Mouse (Mus musculus) forebrain, embryonic 13.5 days (tissue): ENCODE results near the gene Phxr2. TPM values are rescaled to one million over a fixed set of nuclear protein-coding genes. Genes with fewer than 3 reads are reported as not detected.

Source experiments
- ATAC-seq: fragments of 200-750 bp; cut with Nextera tagmentation; 2 replicates; pipeline ENCODE4 v1.8.0; 2017
- H3K27ac ChIP-seq: fragments of 300-500 bp; sonication (generic); 2 replicates; pipeline ENCODE4 v1.5.1; 2015; ENCODE audit warnings: inconsistent platforms, mild to moderate bottlenecking, moderate library complexity
- H3K27me3 ChIP-seq: fragments of 300-500 bp; sonication (generic); 2 replicates; pipeline ENCODE4 v1.6.1; 2015; ENCODE audit warnings: mild to moderate bottlenecking, inconsistent platforms
- H3K36me3 ChIP-seq: fragments of 300-500 bp; sonication (generic); 2 replicates; pipeline ENCODE4 v1.6.1; 2015; ENCODE audit warnings: mild to moderate bottlenecking, inconsistent platforms; ENCODE audit not compliant: poor library complexity, severe bottlenecking
- H3K4me1 ChIP-seq: fragments of 300-500 bp; sonication (generic); 2 replicates; pipeline ENCODE4 v1.6.1; 2015; ENCODE audit warnings: inconsistent platforms
- H3K4me2 ChIP-seq: fragments of 300-500 bp; sonication (generic); 2 replicates; pipeline ENCODE4 v1.6.1; 2015; ENCODE audit warnings: inconsistent platforms, mild to moderate bottlenecking, moderate library complexity
- H3K4me3 ChIP-seq: fragments of 300-500 bp; sonication (generic); 2 replicates; pipeline ENCODE4 v1.5.1; 2015; ENCODE audit warnings: mild to moderate bottlenecking, inconsistent platforms
- H3K9ac ChIP-seq: fragments of 300-500 bp; sonication (generic); 2 replicates; pipeline ENCODE4 v1.6.1; 2015; ENCODE audit warnings: mild to moderate bottlenecking, inconsistent platforms
- H3K9me3 ChIP-seq: fragments of 300-500 bp; sonication (generic); replicated peaks from 2 replicates; pipeline ENCODE4 v1.6.1; 2016; ENCODE audit warnings: inconsistent platforms
- WGBS: fragments of 180-500 bp; shearing (Covaris S2); methylation state at CpG from one replicate; pipeline ENCODE4 v1.1.7; 2015; 5-methylcytosine and 5-hydroxymethylcytosine counted together
- polyA plus RNA-seq: library from polyadenylated mRNA; unstranded; fragments of >200 nt; fragmentation: Nextera tagmentation; extraction: Ambion mirVana; gene quantifications from 2 replicates; pipeline ENCODE4 v1.2.1, GENCODE M21; 2015

Phxr2 gene
- polyA plus RNA-seq, 1 experiment from 2014 or later, result not detected

DNA sequence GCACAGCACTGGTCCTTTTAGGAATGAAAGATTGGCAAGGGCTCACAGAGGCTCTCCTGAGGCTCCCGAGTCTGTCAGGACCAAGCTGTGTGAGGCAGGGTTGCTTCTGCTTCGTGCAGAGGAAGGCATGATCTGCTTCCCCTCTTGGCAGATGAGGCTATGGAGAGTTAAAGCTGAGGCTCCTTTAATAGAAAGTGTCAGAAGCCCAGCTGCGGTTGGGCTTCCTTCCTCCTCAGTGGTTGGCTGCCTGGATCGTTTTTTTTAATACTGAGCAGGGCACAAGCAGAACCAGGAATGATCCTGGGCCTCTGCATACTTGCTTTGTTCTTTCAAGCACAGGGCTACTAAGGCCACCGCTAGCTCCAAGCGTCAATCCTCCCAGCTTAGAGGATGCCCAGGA, 4.5 kb upstream of the Phxr2 start:
- Histone ChIP-seq H3K4me2 (no peak overlapping the region), H3K27me3 (no peaks in the 10 kb centered on the region), H3K27ac (no peak overlapping the region), H3K36me3 (peaks cover 57% of the 10 kb centered on the region), H3K4me1 (peaks cover 4% of the 10 kb centered on the region; the same call in 1 of the 2 replicates), H3K9me3 (no peaks in the 10 kb centered on the region), H3K4me3 (no peak overlapping the region), H3K9ac (no peak overlapping the region)
- 45% methylated on average over 6 of the region's 6 CpGs for WGBS
- no peak for ATAC-seq

DNA sequence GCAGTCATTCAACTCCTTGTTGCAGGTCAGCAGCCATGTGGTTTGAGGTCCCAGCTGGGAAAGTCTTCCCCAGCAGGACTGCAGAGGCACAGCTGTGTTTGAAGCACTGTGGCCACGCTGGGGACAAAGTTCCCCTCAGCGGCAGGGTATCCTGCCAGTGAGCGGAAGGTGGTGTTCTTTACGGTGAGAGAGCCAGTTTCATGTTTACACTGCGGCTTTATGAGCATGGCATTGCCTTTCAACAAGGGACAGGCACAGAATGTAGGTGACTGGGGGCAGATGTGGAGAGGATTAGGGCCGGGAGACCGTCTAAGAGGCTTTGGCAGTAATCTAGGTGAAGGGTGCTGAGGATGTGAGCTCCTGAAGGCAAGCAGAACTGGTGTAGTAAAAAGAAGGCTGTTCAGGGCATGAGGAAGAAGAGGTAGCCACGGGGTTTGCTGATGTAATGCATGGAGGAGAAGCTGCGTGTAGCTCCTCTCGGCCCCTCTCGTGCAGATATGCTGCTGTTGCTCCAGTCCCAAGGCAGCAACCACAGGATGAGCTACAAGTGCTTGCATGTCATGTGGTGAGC, 1.7 kb upstream of the Phxr2 start:
- H3K4me2 ChIP-seq, result no peak overlapping the region
- no peak overlapping the region for H3K4me3 ChIP-seq
- H3K27me3 ChIP-seq, result no peaks in the 10 kb centered on the region
- H3K4me1 ChIP-seq, result peaks cover 4% of the 10 kb centered on the region; the same call in 1 of the 2 replicates
- WGBS, result 88% methylated on average over 11 of the region's 11 CpGs
- H3K9ac ChIP-seq, result no peak overlapping the region
- no peak overlapping the region for H3K27ac ChIP-seq
- no peak for ATAC-seq
- peaks cover 49% of the 10 kb centered on the region for H3K36me3 ChIP-seq
- H3K9me3 ChIP-seq, result no peaks in the 10 kb centered on the region

DNA sequence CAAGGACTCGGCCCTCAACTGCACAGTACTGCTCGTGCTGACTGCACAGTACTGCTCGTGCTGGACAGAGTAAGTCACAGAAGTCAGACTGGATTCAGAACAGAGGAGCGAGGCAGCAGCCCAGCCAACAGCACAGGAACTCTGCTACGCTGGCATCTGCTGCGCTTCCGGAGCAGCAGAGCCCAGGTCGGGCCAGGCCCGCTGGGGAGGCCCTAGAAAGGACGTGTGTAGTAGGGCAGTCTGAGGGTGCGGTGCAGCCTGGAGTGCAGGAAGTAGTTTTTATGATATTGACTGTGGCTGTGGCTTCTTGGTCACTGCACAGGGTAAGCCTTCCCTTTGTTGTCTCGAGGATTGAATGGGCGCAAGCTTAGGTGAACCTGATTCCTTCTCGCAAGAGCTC, 829 bp upstream of the Phxr2 start:
- no peak overlapping the region for H3K27ac ChIP-seq
- H3K36me3 ChIP-seq, result peaks cover 42% of the 10 kb centered on the region
- no peaks in the 10 kb centered on the region for H3K27me3 ChIP-seq
- no peak overlapping the region for H3K9ac ChIP-seq
- no peak for ATAC-seq
- no peaks in the 10 kb centered on the region for H3K9me3 ChIP-seq
- no peak overlapping the region for H3K4me2 ChIP-seq
- 93% methylated on average over 14 of the region's 14 CpGs for WGBS
- no peak overlapping the region for H3K4me3 ChIP-seq
- H3K4me1 ChIP-seq, result no peaks in the 10 kb centered on the region; the same call in 1 of the 2 replicates

DNA sequence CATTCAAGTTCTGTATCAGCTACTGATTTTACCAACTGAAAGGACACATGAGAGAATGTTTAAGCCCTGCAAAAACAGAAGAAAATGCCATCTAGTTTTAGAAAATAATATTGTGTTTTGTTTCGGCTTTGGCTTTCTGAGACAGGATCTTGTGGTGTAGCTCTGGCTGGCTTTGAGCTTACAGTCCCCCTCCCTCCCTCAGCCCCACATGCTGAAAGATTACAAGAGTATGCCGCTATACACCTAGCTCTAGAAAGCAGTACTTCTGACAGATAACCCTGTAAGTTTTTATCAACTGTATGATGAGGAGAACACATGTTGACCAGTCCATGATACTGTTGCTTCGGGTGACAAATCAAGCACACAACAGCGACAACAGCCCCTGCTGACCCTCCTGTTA, 6.7 kb downstream of the Phxr2 start:
- H3K9ac ChIP-seq, result no peak overlapping the region
- no peak overlapping the region for H3K27ac ChIP-seq
- H3K4me3 ChIP-seq, result no peak overlapping the region
- no peaks in the 10 kb centered on the region for H3K4me1 ChIP-seq
- no peaks in the 10 kb centered on the region for H3K9me3 ChIP-seq
- 88% methylated on average over 4 of the region's 4 CpGs for WGBS
- no peaks in the 10 kb centered on the region for H3K36me3 ChIP-seq
- H3K27me3 ChIP-seq, result no peaks in the 10 kb centered on the region
- no peak overlapping the region for H3K4me2 ChIP-seq
- no peak for ATAC-seq

DNA sequence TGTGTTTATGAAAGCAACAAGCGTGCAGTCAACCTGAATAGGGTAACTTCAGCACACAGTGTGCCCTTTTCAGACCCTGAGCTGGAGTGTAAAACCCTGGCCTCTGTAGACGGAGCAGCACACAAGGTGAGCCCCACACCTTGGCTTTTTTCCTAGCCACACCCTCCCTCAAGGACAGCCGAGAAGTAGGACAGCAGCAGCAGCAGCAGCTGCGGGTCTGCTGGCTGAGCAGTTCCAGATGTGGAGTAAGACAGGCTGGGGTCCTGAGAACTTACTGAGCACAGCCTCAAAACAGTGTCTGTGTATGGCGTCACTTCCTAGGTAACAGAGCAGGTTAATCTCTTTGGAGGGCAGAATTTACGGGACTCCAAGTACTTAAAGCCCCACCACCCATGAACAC, 7.4 kb downstream of the Phxr2 start:
- 82% methylated on average over 6 of the region's 6 CpGs for WGBS
- no peak overlapping the region for H3K4me3 ChIP-seq
- ATAC-seq, result no peak

DNA sequence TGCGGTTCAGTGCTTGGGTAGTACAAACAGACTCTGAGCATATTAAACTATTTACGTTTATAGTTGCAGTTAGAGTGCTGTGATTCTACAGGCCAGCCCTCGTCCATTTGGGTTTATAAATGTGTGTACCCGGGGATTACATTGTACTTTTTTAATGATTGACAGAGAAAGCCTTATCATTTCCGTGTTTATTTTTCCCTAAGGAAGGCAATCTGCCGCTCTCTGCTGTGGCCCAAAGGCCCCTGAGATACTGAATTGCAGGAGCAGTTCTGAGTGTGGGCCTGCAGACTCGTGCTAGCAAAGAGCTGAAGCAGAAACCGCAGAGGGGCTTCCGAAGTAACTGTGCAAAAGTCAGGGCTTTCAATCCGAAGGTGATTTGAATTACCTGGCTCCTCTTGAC, 8.2 kb downstream of the Phxr2 start:
- Histone ChIP-seq H3K27me3 (no peaks in the 10 kb centered on the region), H3K9ac (no peak overlapping the region), H3K4me1 (no peaks in the 10 kb centered on the region), H3K27ac (no peak overlapping the region), H3K4me2 (no peak overlapping the region), H3K36me3 (no peaks in the 10 kb centered on the region), H3K4me3 (no peak overlapping the region), H3K9me3 (no peaks in the 10 kb centered on the region)
- ATAC-seq, result no peak
- WGBS, result 88% methylated on average over 10 of the region's 10 CpGs

More for the DNA sequence above, 7.4 kb downstream of the Phxr2 start:
- H3K4me1 ChIP-seq, result no peaks in the 10 kb centered on the region
- no peaks in the 10 kb centered on the region for H3K27me3 ChIP-seq
- no peak overlapping the region for H3K27ac ChIP-seq
- H3K9ac ChIP-seq, result no peak overlapping the region
- H3K36me3 ChIP-seq, result no peaks in the 10 kb centered on the region
- H3K4me2 ChIP-seq, result no peak overlapping the region
- H3K9me3 ChIP-seq, result no peaks in the 10 kb centered on the region

DNA sequence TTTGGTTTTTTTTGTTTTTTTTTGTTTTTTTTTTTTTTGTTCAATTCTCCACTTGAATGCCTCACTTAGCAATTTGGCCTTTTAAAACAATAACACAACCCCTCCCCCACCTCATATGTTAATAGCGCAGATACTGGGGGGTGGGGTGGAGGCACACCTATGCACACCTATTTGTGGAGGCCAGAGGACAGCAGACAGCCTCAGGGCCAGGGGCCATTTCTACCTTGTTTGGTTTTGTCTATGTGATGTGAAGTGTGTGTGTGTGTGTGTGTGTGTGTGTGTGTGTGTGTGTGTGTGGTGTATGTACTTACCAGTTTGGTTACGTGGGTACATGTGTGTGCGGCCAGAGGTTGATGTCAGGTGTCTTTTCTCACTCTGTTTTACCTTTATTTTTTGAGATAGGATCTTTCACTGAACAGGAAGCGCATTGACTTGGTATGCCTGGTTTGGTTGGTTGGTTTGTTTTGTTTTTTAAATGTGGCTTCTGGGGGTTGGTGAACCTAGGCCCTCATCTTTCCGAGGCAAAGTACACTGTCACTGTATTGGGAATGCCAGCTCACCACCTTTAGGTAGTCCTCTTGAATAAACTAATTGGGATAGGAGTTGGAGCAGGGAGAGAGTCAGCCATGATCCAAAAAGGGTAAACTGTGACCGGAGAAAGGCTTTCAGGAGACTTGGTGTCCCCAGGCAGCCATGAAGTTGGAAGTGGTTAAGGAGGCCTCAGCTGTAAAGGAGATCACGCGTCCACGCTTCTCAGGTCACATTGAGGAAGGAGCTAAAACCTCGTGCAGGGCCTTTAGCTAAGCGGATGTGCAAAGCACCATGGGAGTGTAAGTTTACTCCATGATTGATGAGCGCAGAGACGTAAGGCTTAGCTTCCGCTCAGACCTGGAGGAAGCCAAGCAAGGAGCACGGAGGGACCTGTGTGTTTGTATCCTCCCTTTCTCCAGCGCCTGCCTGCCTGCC, 9.2 kb downstream of the Phxr2 start:
- 0 out of 2 replicates have a peak, but pooled peaks cover 5% of the 10 kb centered on the region for H3K4me1 ChIP-seq
- ATAC-seq, result no peak
- WGBS, result 93% methylated on average over 16 of the region's 16 CpGs

DNA sequence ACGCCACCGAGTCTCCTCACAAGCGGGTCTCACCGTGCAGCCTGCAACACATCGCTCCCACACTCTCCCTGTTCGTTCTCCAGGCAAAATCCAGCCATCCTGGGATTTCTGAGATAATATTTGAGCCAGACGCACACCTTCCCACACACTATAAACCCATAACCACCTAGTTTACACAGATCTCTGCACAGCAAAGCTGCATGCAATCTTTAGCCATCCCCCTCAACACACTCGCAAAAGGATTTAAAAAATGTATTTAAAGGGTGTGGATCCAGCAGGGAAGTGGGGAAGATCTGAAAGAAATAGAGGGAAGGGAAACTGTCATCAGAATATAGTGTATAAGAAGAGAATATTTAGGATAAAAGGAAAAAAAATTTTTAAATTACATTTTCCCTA, 9.9 kb downstream of the Phxr2 start:
- no peak overlapping the region for H3K4me3 ChIP-seq
- H3K9ac ChIP-seq, result no peak overlapping the region
- peaks cover 3% of the 10 kb centered on the region; the same call in 1 of the 2 replicates for H3K36me3 ChIP-seq
- no peaks in the 10 kb centered on the region for H3K9me3 ChIP-seq
- ATAC-seq, result no peak
- no peak overlapping the region for H3K27ac ChIP-seq
- no peak overlapping the region for H3K4me2 ChIP-seq
- peaks cover 9% of the 10 kb centered on the region for H3K4me1 ChIP-seq
- 83% methylated on average over 8 of the region's 8 CpGs for WGBS
- H3K27me3 ChIP-seq, result no peaks in the 10 kb centered on the region

More for the DNA sequence above, 9.2 kb downstream of the Phxr2 start:
- no peak overlapping the region for H3K4me2 ChIP-seq
- H3K4me3 ChIP-seq, result no peak overlapping the region
- no peaks in the 10 kb centered on the region for H3K27me3 ChIP-seq
- H3K9me3 ChIP-seq, result no peaks in the 10 kb centered on the region
- H3K27ac ChIP-seq, result no peak overlapping the region
- no peaks in the 10 kb centered on the region for H3K36me3 ChIP-seq
- H3K9ac ChIP-seq, result no peak overlapping the region

DNA sequence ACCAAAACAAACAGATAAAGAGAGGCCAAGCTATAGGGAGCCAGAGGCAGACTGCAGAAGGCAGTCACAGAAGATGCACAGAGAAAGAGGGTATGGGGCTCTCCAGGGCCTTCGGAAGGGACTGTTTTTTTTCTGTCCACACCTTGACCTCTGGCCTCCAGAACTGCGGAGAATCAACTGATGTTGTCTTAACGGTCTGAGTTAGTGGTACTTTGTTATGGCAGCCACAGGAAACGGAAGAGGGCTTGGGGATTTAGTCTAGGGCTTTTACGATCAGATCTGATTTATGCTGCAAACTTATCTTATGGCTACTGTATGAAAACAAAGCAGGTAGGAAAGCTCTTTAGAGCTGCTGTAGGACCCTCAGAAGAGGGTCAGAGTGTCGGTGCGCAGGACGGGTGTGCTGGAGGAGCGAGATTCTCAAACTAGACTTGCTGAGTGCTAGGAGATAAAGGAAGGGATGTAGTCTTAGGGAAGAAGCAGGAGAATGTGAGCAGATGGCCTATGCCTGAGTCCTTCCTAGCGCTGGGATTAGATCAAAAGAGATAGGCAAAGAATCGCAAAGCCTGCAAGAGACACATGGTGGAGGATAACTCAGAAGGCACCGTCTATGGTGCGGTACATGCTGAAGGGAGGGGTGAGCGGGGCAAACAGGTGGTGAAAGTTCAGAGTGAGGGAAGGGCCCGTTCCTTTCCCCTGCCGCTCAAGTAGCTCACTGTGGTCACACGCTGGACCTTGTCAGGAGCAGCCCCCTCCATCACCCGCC, 10.5 kb downstream of the Phxr2 start:
- Histone ChIP-seq H3K4me2 (no peak overlapping the region), H3K9ac (no peak overlapping the region), H3K27ac (no peak overlapping the region), H3K36me3 (peaks cover 9% of the 10 kb centered on the region; the same call in 1 of the 2 replicates), H3K4me1 (peaks cover 13% of the 10 kb centered on the region), H3K9me3 (no peaks in the 10 kb centered on the region), H3K4me3 (no peak overlapping the region), H3K27me3 (no peaks in the 10 kb centered on the region)
- no peak for ATAC-seq
- WGBS, result 71% methylated on average over 18 of the region's 18 CpGs

DNA sequence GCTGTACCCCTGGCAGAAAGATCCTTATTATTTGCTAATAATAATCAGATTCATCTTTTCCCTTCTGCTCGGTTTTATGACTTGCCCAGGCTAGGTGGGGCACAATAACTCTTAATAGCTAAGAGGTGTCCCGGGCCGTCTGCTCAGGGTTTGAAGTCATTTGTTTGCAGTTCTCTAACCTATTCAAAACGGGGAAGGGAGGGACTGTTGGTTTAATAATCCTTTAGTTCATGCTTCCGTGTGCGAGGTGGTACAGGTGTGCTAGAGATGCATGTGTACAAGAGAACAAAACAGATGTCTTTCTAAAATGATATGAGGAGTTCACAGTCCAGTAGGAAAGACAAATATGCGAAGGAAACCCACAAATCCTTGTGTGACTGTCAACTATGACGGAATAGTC, 11.8 kb downstream of the Phxr2 start:
- peaks cover 21% of the 10 kb centered on the region for H3K4me1 ChIP-seq
- peaks cover 21% of the 10 kb centered on the region for H3K36me3 ChIP-seq
- H3K4me2 ChIP-seq, result no peak overlapping the region
- H3K9ac ChIP-seq, result no peak overlapping the region
- no peak for ATAC-seq
- H3K4me3 ChIP-seq, result no peak overlapping the region
- no peaks in the 10 kb centered on the region for H3K27me3 ChIP-seq
- H3K27ac ChIP-seq, result no peak overlapping the region
- 87% methylated on average over 8 of the region's 8 CpGs for WGBS
- no peaks in the 10 kb centered on the region for H3K9me3 ChIP-seq

DNA sequence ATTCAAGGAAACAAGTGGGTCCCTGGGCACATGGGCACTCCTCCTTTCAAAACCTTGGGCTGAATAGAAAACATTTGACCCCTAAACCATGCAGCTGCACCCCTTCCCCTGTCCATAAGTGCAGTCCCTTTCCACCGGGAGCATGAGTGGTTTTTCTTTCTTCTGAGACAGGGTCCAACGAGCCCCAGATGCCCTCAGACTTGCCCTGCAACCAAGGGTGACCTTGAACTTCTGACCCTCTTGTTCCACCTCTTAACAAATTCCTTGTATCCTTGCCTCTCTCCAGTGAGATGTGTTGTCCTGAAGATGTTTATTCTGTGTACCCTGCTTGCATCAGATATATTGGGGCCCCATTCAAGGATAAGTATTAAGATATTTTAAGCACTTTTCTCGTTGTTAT, 12.6 kb downstream of the Phxr2 start:
- no peak overlapping the region for H3K4me2 ChIP-seq
- 63% methylated on average over 3 of the region's 3 CpGs for WGBS
- peaks cover 23% of the 10 kb centered on the region for H3K36me3 ChIP-seq
- no peak overlapping the region for H3K4me3 ChIP-seq
- H3K27me3 ChIP-seq, result no peaks in the 10 kb centered on the region
- no peaks in the 10 kb centered on the region for H3K9me3 ChIP-seq
- H3K27ac ChIP-seq, result no peak overlapping the region
- ATAC-seq, result no peak
- no peak overlapping the region for H3K9ac ChIP-seq
- H3K4me1 ChIP-seq, result peaks cover 29% of the 10 kb centered on the region

DNA sequence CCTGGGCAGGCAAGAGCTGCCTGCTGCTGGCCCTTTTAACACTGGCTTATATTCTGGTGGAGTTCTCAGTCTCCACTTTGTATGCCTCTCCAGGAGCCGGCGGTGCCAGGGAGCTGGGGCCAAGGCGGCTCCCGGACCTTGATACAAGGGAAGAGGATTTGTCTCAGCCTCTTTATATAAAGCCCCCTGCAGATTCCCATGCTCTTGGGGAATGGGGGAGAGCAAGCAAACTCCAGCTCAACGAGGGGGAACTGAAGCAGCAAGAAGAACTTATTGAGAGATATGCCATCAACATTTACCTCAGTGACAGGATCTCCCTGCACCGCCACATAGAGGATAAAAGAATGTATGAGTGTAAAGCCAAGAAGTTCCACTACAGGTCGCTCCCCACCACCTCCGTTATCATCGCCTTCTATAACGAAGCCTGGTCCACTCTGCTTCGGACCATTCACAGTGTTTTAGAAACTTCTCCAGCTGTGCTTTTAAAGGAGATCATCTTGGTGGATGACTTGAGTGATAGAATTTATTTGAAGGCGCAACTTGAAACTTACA, 17.6 kb downstream of the Phxr2 start:
- no peak for ATAC-seq
- Histone ChIP-seq H3K27me3 (no peaks in the 10 kb centered on the region), H3K27ac (no peak overlapping the region), H3K9me3 (no peaks in the 10 kb centered on the region), H3K4me2 (peak overlapping the region; percentile 88), H3K9ac (peak overlapping the region; percentile 91), H3K4me3 (peak overlapping the region; percentile 92), H3K36me3 (peaks cover 23% of the 10 kb centered on the region), H3K4me1 (peaks cover 43% of the 10 kb centered on the region)
- 27% methylated on average over 12 of the region's 12 CpGs for WGBS
